Mouse (Mus musculus): Measurements from ENCODE around the gene Gm19345. TPM values are rescaled to one million over a fixed set of nuclear protein-coding genes. Genes with fewer than 3 reads are reported as not detected.

The Gm19345 gene
- total RNA-seq (2023) = not detected

GRCm38 (mm10) chr7:19851858-19852570 is at the start of gene Gm19345:
TSS of gene Gm19345 (plus strand) at chr7:19852003.

GRCm38 (mm10) chr7:19822604-19823058 is 29.2 kb upstream of the Gm19345 start, which contains the start of gene Bcl3:
TSS of gene Bcl3 (minus strand) at chr7:19822770.

GRCm38 (mm10) chr7:19861199-19861598 is 9.4 kb downstream of the Gm19345 start, which contains the start of gene Ceacam16:
TSS of gene Ceacam16 (minus strand) at chr7:19861299.

GRCm38 (mm10) chr7:19887849-19888248 is 36.0 kb downstream of the Gm19345 start, which contains the start of gene Ceacam19:
TSS of gene Ceacam19 (minus strand) at chr7:19887965.

Other genes with a start within 250 kb of the Gm19345 start
- 84.2 TPM for gene Clasrp, start 247.5 kb upstream of the Gm19345 start, total RNA-seq (2023)
- gene Relb, start 222.6 kb upstream of the Gm19345 start, total RNA-seq (2023) = 56.3 TPM
- 76.6 TPM for gene Clptm1, start 187.0 kb upstream of the Gm19345 start, total RNA-seq (2023)
- gene Apoc2, start 174.1 kb upstream of the Gm19345 start, total RNA-seq (2023) = not detected
- not detected for gene Gm44805, start 170.6 kb upstream of the Gm19345 start, total RNA-seq (2023)
- not detected for gene Apoc4, start 170.5 kb upstream of the Gm19345 start, total RNA-seq (2023)
- 2.0 TPM for gene Apoc1, start 159.3 kb upstream of the Gm19345 start, total RNA-seq (2023)
- gene Apoe, start 152.8 kb upstream of the Gm19345 start, total RNA-seq (2023) = 38.1 TPM
- gene Tomm40, start 136.6 kb upstream of the Gm19345 start, total RNA-seq (2023) = 56.8 TPM
- gene Nectin2, start 101.5 kb upstream of the Gm19345 start, total RNA-seq (2023) = 0.62 TPM
- 2.0 TPM for gene Bcam, start 81.0 kb upstream of the Gm19345 start, total RNA-seq (2023)
- not detected for gene Cblc, start 55.2 kb upstream of the Gm19345 start, total RNA-seq (2023)
- gene Bcl3, start 29.2 kb upstream of the Gm19345 start, total RNA-seq (2023) = 35.9 TPM
- gene Ceacam16, start 9.3 kb downstream of the Gm19345 start, total RNA-seq (2023) = 0.68 TPM
- not detected for gene Ceacam19, start 36.0 kb downstream of the Gm19345 start, total RNA-seq (2023)
- 92.4 TPM for gene Pvr, start 69.2 kb downstream of the Gm19345 start, total RNA-seq (2023)
- gene Igsf23, start 98.8 kb downstream of the Gm19345 start, total RNA-seq (2023) = 5.5 TPM
- gene Ceacam20, start 113.4 kb downstream of the Gm19345 start, total RNA-seq (2023) = not detected
- not detected for gene Nlrp9b, start 139.5 kb downstream of the Gm19345 start, total RNA-seq (2023)
- gene Vmn1r91, start 247.7 kb downstream of the Gm19345 start, total RNA-seq (2023) = not detected

All from CD4-positive naive resting alpha-beta T cell, adult 57 days (primary cell).